Mouse (Mus musculus): Measurements from ENCODE around the gene Mettl7a3.
"Not testable (repeated sequence)": the region's sequence is repeated elsewhere in the genome, so short reads cannot be mapped to it uniquely, and the experiment has no call there.

The Mettl7a3 gene

DNA sequence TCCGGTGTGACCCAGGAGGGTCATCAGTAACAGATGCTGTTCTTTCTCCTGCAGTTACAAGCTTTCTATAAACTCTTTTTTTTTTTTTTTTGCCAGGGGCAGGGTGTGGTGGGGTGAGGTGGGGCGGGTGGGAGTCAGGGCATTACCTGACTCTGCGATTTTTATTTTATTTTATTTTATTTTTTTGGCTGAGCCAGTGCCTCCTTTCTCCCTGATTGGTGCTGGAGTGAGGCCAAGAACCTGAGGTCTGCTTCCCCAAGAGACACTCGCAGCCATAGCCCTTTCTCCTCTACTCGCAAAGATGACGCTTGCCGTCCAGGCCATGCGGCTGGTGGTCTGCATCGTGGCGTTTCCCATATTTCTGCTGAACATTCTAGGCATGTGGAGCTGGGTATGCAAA, at the start of gene Mettl7a3:
Gene Mettl7a3 (plus strand): TSS at position 301 of the 400 bp plus-strand sequence.
- no peak for DNase-seq (ENCODE audit: low read depth, low spot score)

GRCm38 (mm10) chr15:100288980-100289379, 45.7 kb upstream of the Mettl7a3 start:
- no peak for DNase-seq (ENCODE audit: low read depth, low spot score)

DNA sequence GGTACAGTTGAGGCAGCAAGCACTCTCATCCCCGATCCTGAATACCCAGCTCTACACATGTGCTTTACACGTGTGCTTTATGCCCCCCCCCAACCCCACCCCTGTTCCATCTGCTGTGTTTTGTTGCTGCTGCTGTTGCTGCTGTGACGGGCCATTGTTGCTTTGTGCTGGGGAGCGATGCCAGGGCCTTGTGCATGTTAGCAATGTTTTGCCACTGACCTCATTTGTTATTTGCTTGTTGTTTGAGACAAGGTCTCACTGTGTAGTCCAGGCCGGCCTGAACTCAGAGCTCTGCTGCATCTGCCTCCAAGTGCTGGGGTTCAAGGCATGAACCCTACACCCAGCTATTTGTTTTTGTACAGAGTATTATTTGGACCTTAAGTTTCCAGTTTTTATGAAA, 43.9 kb upstream of the Mettl7a3 start:
- no peak for DNase-seq (ENCODE audit: low read depth, low spot score)

- no peak for DNase-seq (ENCODE audit: low read depth, low spot score)
Measured at GRCm38 (mm10) chr15:100292326-100292725, 42.4 kb upstream of the Mettl7a3 start.

DNA sequence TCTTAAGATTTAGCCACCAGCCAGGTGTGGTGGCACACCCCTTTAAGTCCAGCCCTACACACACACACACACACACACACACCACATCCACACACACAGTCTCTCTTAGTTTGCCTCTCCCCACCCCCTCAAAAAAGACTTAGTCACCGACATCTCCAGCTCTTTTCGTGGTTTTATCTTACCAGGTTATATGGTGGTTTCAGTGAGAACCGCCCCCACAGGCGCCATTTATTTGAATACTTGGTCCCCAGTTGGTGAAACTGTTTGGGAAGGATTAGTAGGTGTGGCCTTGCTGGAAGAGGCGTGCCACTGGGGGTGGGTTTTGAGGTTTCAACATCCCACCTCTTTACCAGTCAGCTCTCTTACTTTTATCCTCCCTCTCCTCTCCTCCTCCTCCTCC, 36.9 kb upstream of the Mettl7a3 start:
- DNase-seq (ENCODE audit: low read depth, low spot score) = no peak

DNA sequence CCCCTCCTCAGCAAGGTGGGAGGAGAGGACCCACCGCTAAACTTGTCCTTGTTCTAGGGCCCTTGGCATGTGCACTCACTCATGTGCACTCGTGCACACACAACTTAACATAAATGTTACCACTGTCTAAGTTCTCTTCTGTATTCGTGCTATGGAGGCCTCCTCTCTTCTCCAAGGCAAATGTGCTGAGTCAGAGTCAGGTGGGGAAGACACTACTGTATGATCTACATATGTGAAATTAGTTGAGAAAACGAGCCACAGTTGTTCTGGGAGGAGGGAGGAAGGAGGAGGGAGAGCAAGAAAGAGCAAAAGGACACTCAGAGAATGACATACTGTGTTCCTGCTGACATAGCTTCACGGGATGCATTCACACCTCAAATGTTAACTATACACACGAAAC, 34.2 kb upstream of the Mettl7a3 start:
- DNase-seq (ENCODE audit: low read depth, low spot score) = no peak

GRCm38 (mm10) chr15:100301556-100301955, 33.2 kb upstream of the Mettl7a3 start:
- no peak for DNase-seq (ENCODE audit: low read depth, low spot score)

GRCm38 (mm10) chr15:100303428-100304018, 31.2 kb upstream of the Mettl7a3 start:
- DNase-seq (ENCODE audit: low read depth, low spot score) = no peak

DNA sequence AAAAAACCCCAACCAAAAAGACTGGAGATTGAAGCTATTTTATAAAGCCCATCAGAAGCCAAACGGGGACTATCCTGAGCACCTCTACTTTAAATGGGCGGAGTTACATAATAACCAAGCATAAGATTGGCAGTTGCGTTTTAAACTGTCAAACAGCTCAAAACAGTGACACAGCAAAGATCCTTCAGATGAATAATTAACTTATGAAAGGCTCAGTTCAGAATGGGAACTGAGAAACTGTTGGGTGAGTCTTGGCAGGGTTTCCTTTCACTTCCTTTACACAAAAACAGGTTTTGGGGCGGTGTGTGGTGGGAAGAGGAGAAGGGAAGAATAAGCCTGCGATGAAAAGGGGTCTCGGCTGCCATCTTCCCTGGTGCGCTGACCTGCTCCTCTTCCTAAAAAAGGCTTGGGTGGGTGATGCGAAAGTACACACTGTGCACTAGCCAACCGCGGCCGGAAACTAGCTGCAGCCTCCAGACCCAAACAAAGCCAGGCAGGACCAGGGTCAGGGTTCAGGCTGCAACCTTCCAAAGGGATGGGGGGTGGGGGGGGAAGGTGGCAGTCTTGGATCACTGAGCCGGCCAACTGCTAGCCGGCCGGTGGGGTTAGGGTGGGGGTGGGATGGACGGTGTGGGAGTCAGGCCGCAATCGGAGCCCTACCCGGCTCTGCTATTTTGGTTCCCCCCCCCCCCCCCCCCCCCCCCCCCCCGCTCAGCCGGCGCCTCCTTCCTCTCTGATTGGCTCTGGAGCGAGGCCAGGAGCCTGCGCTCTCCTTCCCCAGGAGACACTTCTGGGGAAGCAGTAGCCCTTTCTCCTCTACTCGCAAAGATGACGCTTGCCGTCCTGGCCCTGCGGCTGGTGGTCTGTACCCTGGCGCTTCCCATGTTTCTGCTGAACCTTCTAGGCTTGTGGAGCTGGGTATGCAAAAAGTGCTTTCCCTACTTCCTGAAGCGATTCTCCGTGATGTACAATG, 30.4 kb upstream of the Mettl7a3 start, which contains the start of gene Mettl7a1:
Gene Mettl7a1 (plus strand): TSS at position 122 of the 973 bp plus-strand sequence.
- peak; percentile 56 for DNase-seq (ENCODE audit: low read depth, low spot score)

DNA sequence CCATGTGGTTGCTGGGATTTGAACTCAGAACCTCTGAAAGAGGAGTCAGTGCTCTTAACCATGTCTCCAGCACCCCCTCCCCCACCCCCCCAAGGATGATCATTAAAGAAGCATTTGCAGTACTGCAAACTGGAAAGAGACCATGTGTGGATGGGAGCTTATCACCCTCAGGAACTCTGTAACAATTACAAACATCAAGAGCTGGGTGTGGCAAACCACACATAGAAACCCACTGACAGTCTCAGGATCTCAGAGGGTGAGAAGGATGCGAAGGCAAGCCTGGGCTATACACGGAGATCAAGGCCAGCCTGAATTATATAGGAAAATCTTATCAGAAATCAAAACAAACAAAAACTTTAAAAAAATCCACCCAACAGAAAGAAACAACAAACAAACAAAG, 28.5 kb upstream of the Mettl7a3 start:
- no peak for DNase-seq (ENCODE audit: low read depth, low spot score)

- not testable (repeated sequence) for DNase-seq (ENCODE audit: low read depth, low spot score)
Measured at GRCm38 (mm10) chr15:100307438-100308096, 27.2 kb upstream of the Mettl7a3 start.

- DNase-seq (ENCODE audit: low read depth, low spot score) = no peak
Measured at GRCm38 (mm10) chr15:100312346-100312745, 22.4 kb upstream of the Mettl7a3 start.

- DNase-seq (ENCODE audit: low read depth, low spot score) = no peak
Measured at GRCm38 (mm10) chr15:100314448-100315145, 20.1 kb upstream of the Mettl7a3 start.

DNA sequence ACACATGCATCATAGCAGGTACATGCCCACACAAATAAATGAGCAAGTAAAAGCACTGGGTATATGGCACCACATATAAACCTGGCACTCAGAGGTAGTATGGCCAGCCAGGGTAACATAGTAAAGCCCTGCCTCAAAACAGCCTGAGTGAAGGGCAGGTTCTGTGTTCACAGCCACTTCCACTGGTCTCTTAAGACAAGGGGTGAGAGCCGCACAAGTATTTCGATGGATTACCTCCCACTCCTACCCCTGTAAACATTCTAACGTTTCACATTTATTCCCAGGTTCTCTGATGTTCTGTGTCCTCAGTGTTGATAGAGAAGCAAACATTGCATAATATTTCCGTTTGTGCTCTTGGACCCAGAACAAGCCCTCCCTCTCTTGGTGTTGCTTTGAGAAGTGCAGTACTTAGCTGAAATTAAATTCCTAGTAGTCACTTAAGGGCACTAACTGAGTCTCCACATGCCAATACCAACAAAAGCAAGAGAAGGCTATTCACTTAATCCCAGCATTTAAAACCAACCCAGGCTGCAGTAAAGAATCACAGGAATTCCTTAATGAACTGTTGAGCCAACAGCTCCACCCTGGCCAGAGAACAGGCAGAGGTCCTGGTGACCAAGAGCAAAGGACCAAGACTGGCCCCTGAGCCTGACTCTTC, 16.6 kb upstream of the Mettl7a3 start:
- DNase-seq (ENCODE audit: low read depth, low spot score) = not testable (repeated sequence)

- no peak for DNase-seq (ENCODE audit: low read depth, low spot score)
Measured at GRCm38 (mm10) chr15:100319884-100320283, 14.8 kb upstream of the Mettl7a3 start.

DNA sequence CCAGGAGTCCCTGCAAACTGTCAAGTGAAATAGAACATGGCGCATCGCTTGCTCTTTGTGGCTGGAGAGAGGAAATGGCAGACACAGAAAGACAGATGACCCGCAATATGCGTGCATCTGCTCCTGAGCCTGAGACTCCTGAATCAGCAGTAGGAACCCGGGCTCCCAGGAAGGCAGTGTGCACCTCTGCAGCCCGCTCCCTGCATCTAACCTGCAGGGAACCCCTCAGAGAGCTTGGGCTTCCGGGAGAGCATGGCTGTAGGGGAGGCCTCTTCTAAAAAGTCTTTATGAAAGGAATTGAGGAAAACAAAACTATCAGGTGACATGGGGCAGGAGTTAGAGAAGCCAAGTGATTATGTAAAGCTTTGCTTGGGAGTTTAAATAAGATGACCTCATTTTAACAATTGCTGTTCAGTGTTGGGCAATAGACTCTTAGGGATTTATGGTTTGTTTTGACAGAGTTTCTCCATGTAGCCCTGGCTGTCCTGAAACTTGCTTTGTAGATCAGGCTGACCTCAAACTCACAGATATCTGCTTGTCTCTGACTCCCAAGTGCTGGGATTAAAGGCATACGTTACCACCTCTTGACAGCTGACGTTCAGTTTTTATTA, 14.3 kb upstream of the Mettl7a3 start:
- DNase-seq (ENCODE audit: low read depth, low spot score) = no peak

GRCm38 (mm10) chr15:100321134-100321533, 13.6 kb upstream of the Mettl7a3 start:
- DNase-seq (ENCODE audit: low read depth, low spot score) = no peak

- DNase-seq (ENCODE audit: low read depth, low spot score) = no peak
Measured at GRCm38 (mm10) chr15:100324021-100324591, 10.6 kb upstream of the Mettl7a3 start.

- DNase-seq (ENCODE audit: low read depth, low spot score) = no peak
Measured at GRCm38 (mm10) chr15:100325235-100325634, 9.5 kb upstream of the Mettl7a3 start.

GRCm38 (mm10) chr15:100328089-100328488, 6.6 kb upstream of the Mettl7a3 start:
- not testable (repeated sequence) for DNase-seq (ENCODE audit: low read depth, low spot score)

Measured in retina, postnatal 7 days (tissue).